Mouse (Mus musculus): Measurements from ENCODE around the gene Apaf1. TPM values are rescaled to one million over a fixed set of nuclear protein-coding genes. Genes with fewer than 3 reads are reported as not detected.

The Apaf1 gene
- polyA plus RNA-seq, 1 experiment from 2014 or later, result 34.8 TPM

GRCm38 (mm10) chr10:91109841-91110240 lies 27.3 kb upstream of the Apaf1 start:
- no peak overlapping the region for H3K27ac ChIP-seq
- no peak overlapping the region for H3K4me3 ChIP-seq (replicated peaks)
- H3K9ac ChIP-seq (replicated peaks), result no peak overlapping the region
- H3K9me3 ChIP-seq, result peaks cover 5% of the 10 kb centered on the region; the same call in 1 of the 2 replicates
- H3K4me1 ChIP-seq (replicated peaks), result no peaks in the 10 kb centered on the region
- no peak for ATAC-seq (ENCODE audit: insufficient number of reproducible peaks, insufficient read depth, low FRiP score, low TSS enrichment, low read depth)
- 75% methylated on average over 4 of the region's 4 CpGs for WGBS
- no peaks in the 10 kb centered on the region for H3K27me3 ChIP-seq
- peaks cover 25% of the 10 kb centered on the region for H3K36me3 ChIP-seq
- H3K4me2 ChIP-seq, result no peak overlapping the region

GRCm38 (mm10) chr10:91105981-91106380 lies 23.4 kb upstream of the Apaf1 start:
- ATAC-seq (ENCODE audit: insufficient number of reproducible peaks, insufficient read depth, low FRiP score, low TSS enrichment, low read depth), result no peak
- no peak overlapping the region for H3K9ac ChIP-seq (replicated peaks)
- H3K4me2 ChIP-seq, result no peak overlapping the region
- WGBS, result 79% methylated on average over 3 of the region's 3 CpGs
- H3K27me3 ChIP-seq, result no peaks in the 10 kb centered on the region
- no peaks in the 10 kb centered on the region for H3K4me1 ChIP-seq (replicated peaks)
- no peak overlapping the region for H3K4me3 ChIP-seq (replicated peaks)
- no peaks in the 10 kb centered on the region; the same call in 1 of the 2 replicates for H3K9me3 ChIP-seq
- no peak overlapping the region for H3K27ac ChIP-seq
- peaks cover 14% of the 10 kb centered on the region for H3K36me3 ChIP-seq

GRCm38 (mm10) chr10:91102799-91103590 lies 20.4 kb upstream of the Apaf1 start:
- no peak overlapping the region for H3K4me2 ChIP-seq
- H3K4me1 ChIP-seq (replicated peaks), result no peaks in the 10 kb centered on the region
- no peak overlapping the region for H3K27ac ChIP-seq
- 95% methylated on average over 14 of the region's 14 CpGs for WGBS
- no peaks in the 10 kb centered on the region for H3K9me3 ChIP-seq
- peaks cover 21% of the 10 kb centered on the region for H3K36me3 ChIP-seq
- no peak overlapping the region for H3K4me3 ChIP-seq (replicated peaks)
- H3K9ac ChIP-seq (replicated peaks), result no peak overlapping the region
- ATAC-seq (ENCODE audit: insufficient number of reproducible peaks, insufficient read depth, low FRiP score, low TSS enrichment, low read depth), result no peak
- no peaks in the 10 kb centered on the region for H3K27me3 ChIP-seq

DNA sequence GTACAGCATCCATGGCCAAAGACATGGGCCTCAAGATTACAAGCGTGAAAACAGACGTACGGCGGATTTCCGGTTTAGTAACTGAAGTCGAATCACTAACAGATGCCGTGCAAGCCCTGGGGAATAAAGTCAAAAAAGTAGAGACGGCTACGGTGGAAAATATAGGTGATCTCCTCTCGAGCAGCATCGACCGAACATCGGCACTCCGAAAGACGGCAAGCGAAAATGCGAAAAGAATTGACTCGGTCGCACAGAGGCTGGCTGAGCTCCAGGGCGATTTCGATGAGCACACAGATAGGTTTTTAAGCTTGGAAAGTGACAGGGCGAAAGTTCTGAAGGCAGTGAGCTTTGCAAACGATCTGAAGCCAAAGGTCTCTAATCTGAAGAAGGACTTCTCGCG lies 19.4 kb upstream of the Apaf1 start:
- Histone ChIP-seq H3K4me3 (replicated peaks) (no peak overlapping the region), H3K36me3 (peaks cover 26% of the 10 kb centered on the region), H3K4me2 (no peak overlapping the region), H3K4me1 (replicated peaks) (no peaks in the 10 kb centered on the region), H3K27ac (no peak overlapping the region), H3K9ac (replicated peaks) (no peak overlapping the region), H3K27me3 (no peaks in the 10 kb centered on the region), H3K9me3 (no peaks in the 10 kb centered on the region)
- no peak for ATAC-seq (ENCODE audit: insufficient number of reproducible peaks, insufficient read depth, low FRiP score, low TSS enrichment, low read depth)
- 92% methylated on average over 25 of the region's 25 CpGs for WGBS

- Histone ChIP-seq H3K4me3 (replicated peaks) (no peak overlapping the region), H3K4me2 (no peak overlapping the region), H3K36me3 (peaks cover 34% of the 10 kb centered on the region), H3K27me3 (no peaks in the 10 kb centered on the region), H3K4me1 (replicated peaks) (no peaks in the 10 kb centered on the region), H3K9ac (replicated peaks) (no peak overlapping the region), H3K27ac (no peak overlapping the region), H3K9me3 (no peaks in the 10 kb centered on the region)
- no peak for ATAC-seq (ENCODE audit: insufficient number of reproducible peaks, insufficient read depth, low FRiP score, low TSS enrichment, low read depth)
- 87% methylated on average over 1 of the region's 1 CpGs for WGBS
Observed at GRCm38 (mm10) chr10:91100101-91100500, 17.5 kb upstream of the Apaf1 start.

GRCm38 (mm10) chr10:91098056-91098455 lies 15.5 kb upstream of the Apaf1 start:
- no peak overlapping the region for H3K4me3 ChIP-seq (replicated peaks)
- H3K36me3 ChIP-seq, result peaks cover 53% of the 10 kb centered on the region
- ATAC-seq (ENCODE audit: insufficient number of reproducible peaks, insufficient read depth, low FRiP score, low TSS enrichment, low read depth), result no peak
- H3K27ac ChIP-seq, result no peak overlapping the region
- H3K4me2 ChIP-seq, result no peak overlapping the region
- WGBS, result 93% methylated on average over 8 of the region's 8 CpGs
- no peaks in the 10 kb centered on the region for H3K27me3 ChIP-seq
- no peaks in the 10 kb centered on the region for H3K4me1 ChIP-seq (replicated peaks)
- H3K9me3 ChIP-seq, result no peaks in the 10 kb centered on the region
- no peak overlapping the region for H3K9ac ChIP-seq (replicated peaks)

DNA sequence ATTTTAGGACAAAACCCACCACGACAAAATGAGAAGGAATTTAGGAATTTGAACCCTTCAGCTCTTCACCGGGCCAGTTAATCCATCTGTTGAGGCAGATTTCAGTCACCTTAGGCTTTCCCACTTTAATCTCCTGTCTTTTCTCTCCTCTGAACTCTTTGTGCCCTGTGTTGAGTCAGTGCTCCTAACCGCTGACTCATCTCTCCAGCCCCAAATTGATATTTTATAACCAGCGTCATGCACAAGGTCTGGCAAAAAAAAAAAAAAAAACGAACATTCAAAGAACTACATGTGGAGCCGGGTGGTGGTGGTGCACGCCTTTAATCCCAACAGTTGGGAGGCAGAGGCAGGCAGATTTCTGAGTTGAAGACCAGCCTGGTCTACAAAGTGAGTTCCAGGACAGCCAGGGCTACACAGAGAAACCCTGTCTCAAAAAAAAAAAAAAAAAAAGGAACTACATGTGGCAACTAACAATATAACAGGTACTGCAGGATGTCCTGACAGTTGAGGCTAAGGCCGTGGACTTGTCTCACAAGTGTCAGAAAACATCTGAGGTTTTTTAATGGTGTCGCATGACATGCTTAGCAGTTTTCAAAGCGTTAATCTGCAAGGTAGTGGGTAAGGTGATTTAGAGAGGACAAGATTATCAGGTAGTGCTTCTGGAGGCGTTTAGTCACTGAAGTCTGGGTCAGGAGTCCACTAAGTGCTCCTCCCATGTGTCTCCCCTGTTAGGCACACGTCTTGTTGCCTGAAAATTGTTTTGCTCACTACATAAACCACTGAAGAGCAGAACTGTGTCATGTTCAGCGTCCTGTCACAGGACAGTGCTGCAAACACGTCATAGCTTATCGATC lies 11.9 kb upstream of the Apaf1 start:
- Histone ChIP-seq H3K9me3 (no peaks in the 10 kb centered on the region), H3K27me3 (no peaks in the 10 kb centered on the region), H3K27ac (no peak overlapping the region), H3K9ac (replicated peaks) (no peak overlapping the region), H3K4me2 (no peak overlapping the region), H3K4me3 (replicated peaks) (no peak overlapping the region), H3K4me1 (replicated peaks) (no peaks in the 10 kb centered on the region), H3K36me3 (peaks cover 39% of the 10 kb centered on the region)
- 84% methylated on average over 15 of the region's 15 CpGs for WGBS
- no peak for ATAC-seq (ENCODE audit: insufficient number of reproducible peaks, insufficient read depth, low FRiP score, low TSS enrichment, low read depth)

GRCm38 (mm10) chr10:91092812-91093211 lies 10.2 kb upstream of the Apaf1 start:
- 92% methylated on average over 4 of the region's 4 CpGs for WGBS
- H3K4me1 ChIP-seq (replicated peaks), result no peaks in the 10 kb centered on the region
- H3K27me3 ChIP-seq, result no peaks in the 10 kb centered on the region
- ATAC-seq (ENCODE audit: insufficient number of reproducible peaks, insufficient read depth, low FRiP score, low TSS enrichment, low read depth), result no peak
- H3K4me2 ChIP-seq, result no peak overlapping the region
- no peaks in the 10 kb centered on the region for H3K9me3 ChIP-seq
- no peak overlapping the region for H3K9ac ChIP-seq (replicated peaks)
- no peak overlapping the region for H3K4me3 ChIP-seq (replicated peaks)
- H3K27ac ChIP-seq, result no peak overlapping the region
- H3K36me3 ChIP-seq, result peaks cover 34% of the 10 kb centered on the region

DNA sequence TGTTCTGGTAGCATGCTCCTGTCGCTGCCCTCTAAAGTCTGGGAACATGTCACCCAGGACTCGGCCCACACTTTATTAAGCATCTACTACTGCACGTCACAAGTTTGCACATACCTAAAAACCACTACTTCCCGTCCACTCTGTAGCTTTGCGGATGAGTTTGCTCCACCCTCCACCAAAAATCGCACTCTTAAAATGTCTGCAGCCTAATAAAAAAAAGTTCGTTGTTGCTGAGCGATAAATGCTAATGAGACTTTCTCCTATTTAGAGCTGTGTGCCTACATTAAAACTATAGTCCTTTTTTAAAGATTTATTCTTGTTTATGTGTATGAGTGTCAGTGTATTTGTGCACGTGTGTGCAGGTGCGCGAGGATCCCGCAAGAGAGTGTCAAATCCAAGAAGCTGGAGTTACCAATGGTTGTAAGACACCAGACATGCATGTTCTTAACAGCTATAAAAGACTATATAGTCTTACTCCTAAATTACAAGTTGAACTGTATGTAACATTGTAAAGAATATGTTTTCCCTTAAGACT lies 890 bp upstream of the Apaf1 start:
- peak overlapping the region; percentile 72 for H3K27ac ChIP-seq
- H3K4me1 ChIP-seq (replicated peaks), result peaks cover 11% of the 10 kb centered on the region
- no peaks in the 10 kb centered on the region for H3K9me3 ChIP-seq
- no peaks in the 10 kb centered on the region for H3K27me3 ChIP-seq
- peaks cover 13% of the 10 kb centered on the region; the same call in 1 of the 2 replicates for H3K36me3 ChIP-seq
- peak overlapping the region; percentile 89 for H3K9ac ChIP-seq (replicated peaks)
- H3K4me2 ChIP-seq, result peak overlapping the region; percentile 72
- ATAC-seq (ENCODE audit: insufficient number of reproducible peaks, insufficient read depth, low FRiP score, low TSS enrichment, low read depth), result no peak
- 44% methylated on average over 12 of the region's 12 CpGs for WGBS
- H3K4me3 ChIP-seq (replicated peaks), result peak overlapping the region; percentile 90

GRCm38 (mm10) chr10:91081959-91082507 lies 537 bp downstream of the Apaf1 start:
- WGBS, result 1% methylated on average over 27 of the region's 27 CpGs
- peak overlapping the region; percentile 90 for H3K27ac ChIP-seq
- ATAC-seq (ENCODE audit: insufficient number of reproducible peaks, insufficient read depth, low FRiP score, low TSS enrichment, low read depth), result peak; percentile 52

DNA sequence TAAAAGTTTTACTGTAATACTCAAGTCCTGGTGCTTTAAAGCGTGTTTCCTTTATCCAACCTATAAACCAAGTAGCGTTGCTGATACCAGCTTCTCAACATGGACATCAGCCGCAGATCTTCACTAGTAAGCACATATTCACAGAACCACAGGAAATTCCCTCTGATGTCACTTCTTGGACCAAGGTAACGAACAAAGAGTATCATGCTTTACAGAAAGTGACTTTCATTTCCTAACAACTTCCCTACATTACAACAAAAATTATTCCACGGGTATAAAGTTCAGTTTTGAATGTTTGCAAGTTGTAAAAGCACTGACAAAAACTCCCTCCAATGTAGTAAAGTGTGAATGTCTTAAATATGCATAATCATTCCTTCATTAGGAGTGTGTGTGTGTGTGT lies 2.0 kb downstream of the Apaf1 start:
- no peak for ATAC-seq (ENCODE audit: insufficient number of reproducible peaks, insufficient read depth, low FRiP score, low TSS enrichment, low read depth)
- no peak overlapping the region for H3K9ac ChIP-seq (replicated peaks)
- H3K27ac ChIP-seq, result no peak overlapping the region
- H3K9me3 ChIP-seq, result no peaks in the 10 kb centered on the region
- H3K36me3 ChIP-seq, result peaks cover 40% of the 10 kb centered on the region
- peaks cover 11% of the 10 kb centered on the region for H3K4me1 ChIP-seq (replicated peaks)
- no peak overlapping the region for H3K4me3 ChIP-seq (replicated peaks)
- 85% methylated on average over 5 of the region's 5 CpGs for WGBS
- peak overlapping the region; percentile 72 for H3K4me2 ChIP-seq
- no peaks in the 10 kb centered on the region for H3K27me3 ChIP-seq

More at GRCm38 (mm10) chr10:91081959-91082507, 537 bp downstream of the Apaf1 start:
- Histone ChIP-seq H3K36me3 (peaks cover 25% of the 10 kb centered on the region), H3K9ac (replicated peaks) (peak overlapping the region; percentile 89), H3K9me3 (no peaks in the 10 kb centered on the region), H3K4me3 (replicated peaks) (peak overlapping the region; percentile 90), H3K27me3 (no peaks in the 10 kb centered on the region), H3K4me1 (replicated peaks) (peaks cover 11% of the 10 kb centered on the region), H3K4me2 (peak overlapping the region; percentile 72)

Measured in limb, embryonic 12.5 days (tissue).